Mouse (Mus musculus) brain, embryonic 14.5 days (tissue): ENCODE results near the gene Pde8a. TPM values are rescaled to one million over a fixed set of nuclear protein-coding genes. Genes with fewer than 3 reads are reported as not detected.

Experiments
- DNase-seq: peaks from one replicate; pipeline ENCODE4 v3.0.0-alpha.2; 2011; ENCODE audit warnings: low read depth
- CTCF ChIP-seq: fragments of 200-500 bp; IDR thresholded peaks from 2 replicates; pipeline ENCODE4 v1.5.1; 2012; ENCODE audit warnings: inconsistent platforms, mild to moderate bottlenecking, moderate library complexity, borderline replicate concordance; ENCODE audit not compliant: insufficient read depth, insufficient read length; ENCODE audit errors: extremely low read depth
- POLR2A ChIP-seq: fragments of 200-500 bp; IDR thresholded peaks from 2 replicates; pipeline ENCODE4 v1.6.1; 2012; ENCODE audit warnings: mild to moderate bottlenecking, inconsistent platforms, borderline replicate concordance; ENCODE audit not compliant: poor library complexity, insufficient read depth, insufficient read length, severe bottlenecking; ENCODE audit errors: extremely low read depth
- polyA plus RNA-seq: library from polyadenylated mRNA; depleted of rRNA; stranded (reverse); fragments of >200 nt; gene quantifications from 2 replicates; pipeline ENCODE4 v1.2.3, GENCODE M21; 2012; rRNA removed

Pde8a gene
- polyA plus RNA-seq, 1 experiment = 4.6 TPM

- TF ChIP-seq POLR2A = no peak
- TF ChIP-seq CTCF = no peak
- no peak for DNase-seq
These were observed 134.8 kb downstream of the Pde8a start for GRCm38 (mm10) chr7:81348206-81348605.

- DNase-seq = no peak
- no peak for TF ChIP-seq CTCF
These were observed 138.4 kb downstream of the Pde8a start for GRCm38 (mm10) chr7:81351826-81352225.

GRCm38 (mm10) chr7:81355746-81356145 lies 142.3 kb downstream of the Pde8a start:
- TF ChIP-seq POLR2A (no peak), CTCF (no peak)

GRCm38 (mm10) chr7:81356360-81356759 lies 143.0 kb downstream of the Pde8a start:
- no peak for DNase-seq

More at GRCm38 (mm10) chr7:81355746-81356145, 142.3 kb downstream of the Pde8a start:
- no peak for DNase-seq

GRCm38 (mm10) chr7:81356975-81357374 lies 143.6 kb downstream of the Pde8a start:
- DNase-seq = no peak
- TF ChIP-seq POLR2A (no peak), CTCF (no peak)

More at GRCm38 (mm10) chr7:81356360-81356759, 143.0 kb downstream of the Pde8a start:
- TF ChIP-seq CTCF = no peak
- no peak for TF ChIP-seq POLR2A

- TF ChIP-seq POLR2A = no peak
- no peak for TF ChIP-seq CTCF
- DNase-seq = no peak
These were observed 154.6 kb downstream of the Pde8a start for GRCm38 (mm10) chr7:81367946-81368345.

GRCm38 (mm10) chr7:81369724-81370123 lies 156.3 kb downstream of the Pde8a start:
- no peak for DNase-seq
- no peak for TF ChIP-seq CTCF
- TF ChIP-seq POLR2A = no peak

- TF ChIP-seq POLR2A = no peak
- TF ChIP-seq CTCF = no peak
- DNase-seq = no peak
These were observed 158.4 kb downstream of the Pde8a start for GRCm38 (mm10) chr7:81371811-81372210.

- TF ChIP-seq POLR2A (no peak), CTCF (no peak)
- peak; percentile 92 for DNase-seq
These were observed 159.0 kb downstream of the Pde8a start for GRCm38 (mm10) chr7:81372337-81372920.

- TF ChIP-seq POLR2A (no peak), CTCF (no peak)
- no peak for DNase-seq
These were observed 166.0 kb downstream of the Pde8a start for GRCm38 (mm10) chr7:81379363-81379762.

Other genes starting within 250 kb of the Pde8a start
- gene Zfp592, start 219.9 kb upstream of the Pde8a start, polyA plus RNA-seq = 19.9 and 20.4 TPM in 2 replicates
- gene Alpk3, start 156.0 kb upstream of the Pde8a start, polyA plus RNA-seq = 0.06 and 0.16 TPM in 2 replicates
- 0.03 TPM in 2 replicates for gene Slc28a1, start 98.8 kb upstream of the Pde8a start, polyA plus RNA-seq
- 1,437 and 1,564 TPM in 2 replicates for gene Rps17, start 131.7 kb downstream of the Pde8a start, polyA plus RNA-seq
- 4.4 and 6.5 TPM in 2 replicates for gene Cpeb1, start 241.9 kb downstream of the Pde8a start, polyA plus RNA-seq